Mouse (Mus musculus) megakaryocyte, adult 5-6 weeks (primary cell): Measurements from ENCODE around the gene L3hypdh. TPM values are rescaled to one million over a fixed set of nuclear protein-coding genes. Genes with fewer than 3 reads are reported as not detected.

ENCODE experiments used
- ATAC-seq: 2 replicates; pipeline ENCODE4 v1.8.0; 2016; ENCODE audit warnings: mild to moderate bottlenecking, inconsistent platforms; ENCODE audit not compliant: poor library complexity, severe bottlenecking
- total RNA-seq, 2 experiments: library from RNA; stranded (forward) in 1 of 2; stranded (reverse) in 1 of 2; fragments of 153-499, 151-499 nt in 1 of 2; fragments of 221-1000, 200-1000 nt in 1 of 2; gene quantifications; 2 replicates each; pipeline versions ENCODE4 v1.2.3 to v1.2.4; 2015 to 2017

L3hypdh gene
- total RNA-seq (2015) (0.55 TPM in 1 of 2 replicates, not detected in the other), total RNA-seq (2017) (0.15 and 0.49 TPM in 2 replicates)

- peak; percentile 82 for ATAC-seq
Measured at GRCm38 (mm10) chr12:72085329-72086165, at the start of gene L3hypdh, which contains the start of gene Jkamp. L3hypdh (minus strand) TSS chr12:72085439. Jkamp (plus strand) TSS chr12:72085589.

- no peak for ATAC-seq
Measured at GRCm38 (mm10) chr12:72129203-72129602, 44.0 kb upstream of the L3hypdh start.

GRCm38 (mm10) chr12:72115686-72116345 lies 30.6 kb upstream of the L3hypdh start:
- ATAC-seq: no peak

GRCm38 (mm10) chr12:72115126-72115525 lies 29.9 kb upstream of the L3hypdh start:
- ATAC-seq: no peak

GRCm38 (mm10) chr12:72104525-72105281 lies 19.5 kb upstream of the L3hypdh start:
- ATAC-seq: peak; percentile 92

- ATAC-seq: no peak
Measured at GRCm38 (mm10) chr12:72104027-72104426, 18.8 kb upstream of the L3hypdh start.

GRCm38 (mm10) chr12:72102776-72103175 lies 17.5 kb upstream of the L3hypdh start:
- no peak for ATAC-seq

GRCm38 (mm10) chr12:72096966-72097365 lies 11.7 kb upstream of the L3hypdh start:
- ATAC-seq: no peak

- no peak for ATAC-seq
Measured at GRCm38 (mm10) chr12:72089802-72090201, 4.6 kb upstream of the L3hypdh start.

GRCm38 (mm10) chr12:72086166-72086825 lies 1.1 kb upstream of the L3hypdh start:
- no peak for ATAC-seq

- ATAC-seq: peak; percentile 14
Measured at GRCm38 (mm10) chr12:72085024-72085328, 263 bp downstream of the L3hypdh start.

- ATAC-seq: no peak
Measured at GRCm38 (mm10) chr12:72084261-72085023, 797 bp downstream of the L3hypdh start.

GRCm38 (mm10) chr12:72083265-72083664 lies 2.0 kb downstream of the L3hypdh start:
- ATAC-seq: no peak

- ATAC-seq: no peak
Measured at GRCm38 (mm10) chr12:72082370-72082769, 2.9 kb downstream of the L3hypdh start.

GRCm38 (mm10) chr12:72081961-72082360 lies 3.3 kb downstream of the L3hypdh start:
- no peak for ATAC-seq

GRCm38 (mm10) chr12:72078248-72078647 lies 7.0 kb downstream of the L3hypdh start:
- no peak for ATAC-seq

- ATAC-seq: peak; percentile 98
Measured at GRCm38 (mm10) chr12:72070327-72071269, 14.6 kb downstream of the L3hypdh start, which contains the start of gene Gpr135. Gpr135 (minus strand) TSS chr12:72071125.

GRCm38 (mm10) chr12:72069626-72070326 lies 15.5 kb downstream of the L3hypdh start:
- peak; percentile 44 for ATAC-seq
